Mouse (Mus musculus) colon, adult 2 months (tissue): ENCODE data around the gene Gjb3. TPM values are rescaled to one million over a fixed set of nuclear protein-coding genes. Genes with fewer than 3 reads are reported as not detected.

Experiments
- polyA plus RNA-seq: library from polyadenylated mRNA; depleted of rRNA; stranded (reverse); fragments of >200 nt; gene quantifications from 2 replicates; pipeline ENCODE4 v1.2.3, GENCODE M21; 2012; rRNA removed

Gene Gjb3
- polyA plus RNA-seq = 75.2 and 77.0 TPM in 2 replicates

GRCm38 (mm10) chr4:127330181-127331100, at the start of gene Gjb3:
Gene Gjb3, minus strand, starts transcription at chr4:127330844.

GRCm38 (mm10) chr4:127358018-127358417, 27.4 kb upstream of the Gjb3 start, which contains the start of gene Gjb5:
Gene Gjb5, minus strand, starts transcription at chr4:127358181.

GRCm38 (mm10) chr4:127353951-127354438, 23.4 kb upstream of the Gjb3 start, which contains the start of gene Gjb4:
Gene Gjb4, minus strand, starts transcription at chr4:127354081.

GRCm38 (mm10) chr4:127313861-127314260, 16.8 kb downstream of the Gjb3 start, which contains the start of gene Gja4:
Gene Gja4, minus strand, starts transcription at chr4:127314039.

Other genes with a start within 250 kb of the Gjb3 start
- 13.4 and 17.1 TPM in 2 replicates for gene Tmem35b, start 207.2 kb downstream of the Gjb3 start, polyA plus RNA-seq
- gene Dlgap3, start 161.6 kb downstream of the Gjb3 start, polyA plus RNA-seq = 1.3 and 1.5 TPM in 2 replicates
- gene Smim12, start 87.1 kb downstream of the Gjb3 start, polyA plus RNA-seq = 32.6 and 36.4 TPM in 2 replicates
- 15.6 and 17.4 TPM in 2 replicates for gene Gja4, start 16.8 kb downstream of the Gjb3 start, polyA plus RNA-seq
- gene Gjb4, start 23.2 kb upstream of the Gjb3 start, polyA plus RNA-seq = 3.6 and 4.1 TPM in 2 replicates
- 6.6 and 8.3 TPM in 2 replicates for gene Gjb5, start 27.3 kb upstream of the Gjb3 start, polyA plus RNA-seq